Comparison of ENCODE assay signal across 9 mouse cellular contexts in the genomic region with DNA sequence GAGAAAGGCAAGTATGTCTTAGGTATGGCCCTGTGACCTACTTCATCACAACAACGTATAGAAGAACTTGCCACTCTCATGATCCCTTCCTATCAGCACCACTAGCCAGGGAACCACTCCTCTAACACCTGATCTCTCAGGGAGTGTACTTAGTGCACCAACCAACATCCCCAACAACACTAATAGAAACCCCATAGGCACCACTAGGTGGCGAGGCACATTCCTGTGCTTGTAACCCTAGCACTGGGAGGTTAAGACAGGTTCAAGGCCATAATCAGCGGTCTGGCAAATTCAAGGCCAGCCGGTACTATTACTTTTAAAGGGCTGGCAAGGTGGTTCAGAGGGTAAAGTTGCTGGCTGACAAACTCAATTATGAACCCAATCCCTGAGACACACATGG. TPM values are rescaled to one million over a fixed set of nuclear protein-coding genes. Genes with fewer than 3 reads are reported as not detected.
A peak's percentile ranks its signal among the peaks of the same experiment; 100 is the strongest.
DNase-seq lines count a peak whose midpoint lies in the region; ATAC-seq and TF ChIP-seq lines count a peak whose summit lies in the region.
"Had no signal": no experiment of that assay in that cellular context is flagged by ENCODE, and none has a peak within 500 bp of the region (broad histone marks: within the 10 kb centered on the region; RNA-seq: fewer than 3 reads in every experiment).

No protein-coding gene starts in this region.

- ATAC-seq in activated CD4-positive, CD25-positive, alpha-beta regulatory T cell, adult 4 months = no peak

- WGBS in lung, adult 2 months = 62% methylated on average over 4 of the region's 4 CpGs

- peak; percentile 33 to 34 for DNase-seq in cerebellum, postnatal 14 days
- no peak for DNase-seq in cerebellum, postnatal 4 days (ENCODE audit: low spot score in 2 of 2)
- DNase-seq in B cell, adult 2 months = peak; percentile 40 to 52
- DNase-seq in embryo, embryonic 10 days (ENCODE audit: low spot score) = peak; percentile 58
- no peak for DNase-seq in lung, adult 2 months
- no peak for DNase-seq in urinary bladder, postnatal 14 days (ENCODE audit: low spot score)
- DNase-seq in heart, adult 9 months (ENCODE audit: low spot score in 2 of 2) = no peak

- H3K4me3 ChIP-seq in lung, adult 2 months (replicated peaks; ENCODE audit: extremely low read depth, low read depth, low read length) = no peak overlapping the region
- H3K4me3 ChIP-seq: heart, embryonic 13.5 days had no signal

- TF ChIP-seq CTCF in lung, adult 2 months (IDR thresholded peaks at IDR 0.05; ENCODE audit: insufficient read depth, low read length) = peak; percentile 54

- no peak for TF ChIP-seq POLR2A in lung, adult 2 months (IDR thresholded peaks at IDR 0.05; ENCODE audit: borderline replicate concordance, extremely low read depth, low read depth, low read length)

- 0 out of 2 replicates have a peak, but pooled peaks cover under 1% of the 10 kb centered on the region for H3K4me1 ChIP-seq in lung, adult 2 months (ENCODE audit: control insufficient read depth, insufficient read depth, low read length)

RNA-seq across cellular contexts. Expression of a gene that starts 8.3 kb away (rescaled TPM):
- polyA plus RNA-seq in lung, adult 2 months (2012; rRNA removed) = 9.9 and 12.1 TPM in 2 replicates
- 1 to 10 TPM; 3.1 to 6.1 TPM for polyA plus RNA-seq in activated CD4-positive, CD25-positive, alpha-beta regulatory T cell, adult 4 months (2017; shearing (Covaris generic))

RNA-seq across cellular contexts. Expression of a gene that starts 33.8 kb away (rescaled TPM):
- 12.3 and 14.5 TPM in 2 replicates for polyA plus RNA-seq in lung, adult 2 months (2012; rRNA removed)
- 10 to 100 TPM; 40.0 to 54.3 TPM for polyA plus RNA-seq in activated CD4-positive, CD25-positive, alpha-beta regulatory T cell, adult 4 months (2017; shearing (Covaris generic))

RNA-seq across cellular contexts. Expression of a gene that starts 57.2 kb away (rescaled TPM):
- 0.48 and 0.89 TPM in 2 replicates for polyA plus RNA-seq in lung, adult 2 months (2012; rRNA removed)
- polyA plus RNA-seq in activated CD4-positive, CD25-positive, alpha-beta regulatory T cell, adult 4 months (2017; shearing (Covaris generic)) = under 1 TPM; 0.43 to 0.44 TPM

Comparison
In these comparisons a context has a peak if more than half of its experiments do, and no peak if none do; other contexts are left out.
1. DNase-seq: peak in cerebellum, postnatal 14 days (2 of 2), B cell, adult 2 months (2 of 2) and embryo, embryonic 10 days (single experiment); none in cerebellum, postnatal 4 days (0 of 2), lung, adult 2 months (single experiment), urinary bladder, postnatal 14 days (single experiment) and heart, adult 9 months (0 of 2).